Mouse (Mus musculus) bone marrow macrophage, adult 2 months (primary cell): ENCODE data around the gene Fbxw9.

Experiments
- CTCF ChIP-seq: IDR thresholded peaks from 2 replicates; pipeline ENCODE4 v1.5.1; 2012; ENCODE audit warnings: low read depth, mild to moderate bottlenecking, low read length, moderate library complexity
- POLR2A ChIP-seq: IDR thresholded peaks from 2 replicates; pipeline ENCODE4 v1.6.1; 2012; ENCODE audit warnings: mild to moderate bottlenecking, low read depth, low read length, borderline replicate concordance

- no peak for TF ChIP-seq CTCF
- TF ChIP-seq POLR2A: no peak
Observed at GRCm38 (mm10) chr8:85057367-85057766, 2.5 kb upstream of the Fbxw9 start.
